Mouse (Mus musculus) C2C12 (cell line): ENCODE measurements around the gene Tax1bp1.

Experiments
- CEBPB ChIP-seq: IDR thresholded peaks from one replicate; pipeline ENCODE4 v1.6.1; 2011; ENCODE audit warnings: low read depth, mild to moderate bottlenecking, control low read depth, moderate library complexity
- CTCF ChIP-seq: IDR thresholded peaks from one replicate; pipeline ENCODE4 v1.5.1; 2011; ENCODE audit not compliant: control insufficient read depth, insufficient read depth, insufficient read length
- MYOG ChIP-seq: IDR thresholded peaks from one replicate; pipeline ENCODE4 v1.6.1; 2011; ENCODE audit not compliant: control insufficient read depth, insufficient read length; ENCODE audit errors: extremely low read depth

- TF ChIP-seq CTCF (no peak), MYOG (no peak), CEBPB (no peak)
These were observed 61.8 kb downstream of the Tax1bp1 start for GRCm38 (mm10) chr6:52775350-52775749.
